Mouse (Mus musculus) hindbrain, postnatal 0 days (tissue): ENCODE results near the gene Sh3yl1. TPM values are rescaled to one million over a fixed set of nuclear protein-coding genes. Genes with fewer than 3 reads are reported as not detected.

ENCODE experiments used
- ATAC-seq: fragments of 200-750 bp; cut with Nextera tagmentation; 2 replicates; pipeline ENCODE4 v1.8.0; 2017; ENCODE audit warnings: mild to moderate bottlenecking, moderate TSS enrichment, moderate library complexity
- DNase-seq: peaks from one replicate; pipeline ENCODE4 v3.0.0-alpha.2; 2015; ENCODE audit warnings: low spot score
- H3K27ac ChIP-seq: fragments of 300-500 bp; sonication (generic); 2 replicates; pipeline ENCODE4 v1.5.1; 2014; ENCODE audit warnings: mild to moderate bottlenecking
- H3K27me3 ChIP-seq: fragments of 300-500 bp; sonication (generic); 2 replicates; pipeline ENCODE4 v1.6.1; 2014; ENCODE audit warnings: low read length, mixed read lengths; ENCODE audit not compliant: insufficient read depth
- H3K36me3 ChIP-seq: fragments of 300-500 bp; sonication (generic); 2 replicates; pipeline ENCODE4 v1.6.1; 2014; ENCODE audit warnings: low read length, mixed read lengths; ENCODE audit not compliant: insufficient read depth
- H3K4me1 ChIP-seq: fragments of 300-500 bp; sonication (generic); 2 replicates; pipeline ENCODE4 v1.6.1; 2014; ENCODE audit warnings: antibody characterized with exemption, low read length, mixed read lengths; ENCODE audit not compliant: insufficient read depth
- H3K4me2 ChIP-seq: fragments of 300-500 bp; sonication (generic); 2 replicates; pipeline ENCODE4 v1.6.1; 2014; ENCODE audit warnings: low read depth, mild to moderate bottlenecking, low read length, moderate library complexity, mixed read lengths
- H3K4me3 ChIP-seq: fragments of 300-500 bp; sonication (generic); 2 replicates; pipeline ENCODE4 v1.5.1; 2014; ENCODE audit warnings: low read length
- H3K9ac ChIP-seq: fragments of 300-500 bp; sonication (generic); replicated peaks from 2 replicates; pipeline ENCODE4 v1.6.1; 2014; ENCODE audit warnings: mild to moderate bottlenecking, low read length, moderate library complexity, mixed read lengths
- H3K9me3 ChIP-seq: fragments of 300-500 bp; sonication (generic); 2 replicates; pipeline ENCODE4 v1.6.1; 2016; ENCODE audit warnings: low read length, mixed read lengths
- CTCF ChIP-seq: IDR thresholded peaks from 2 replicates; pipeline ENCODE4 v1.5.1; 2016; ENCODE audit warnings: antibody characterized with exemption, control low read depth, low read depth
- WGBS: fragments of 180-500 bp; shearing (Covaris S2); extraction: QIAGEN DNeasy Blood & Tissue Kit; methylation state at CpG from one replicate; pipeline ENCODE4 v1.1.7; 2014; 5-methylcytosine and 5-hydroxymethylcytosine counted together
- polyA plus RNA-seq: library from polyadenylated mRNA; unstranded; fragments of >200 nt; fragmentation: Nextera tagmentation; extraction: Ambion mirVana; gene quantifications from 2 replicates; pipeline ENCODE4 v1.2.1, GENCODE M21; 2015
- total RNA-seq: library from RNA; depleted of rRNA; stranded (reverse); fragments of >200 nt; gene quantifications from 2 replicates; pipeline ENCODE4 v1.2.3, GENCODE M21; 2014

Sh3yl1 gene
- total and polyA plus RNA-seq, 2 experiments from 2014 or later, result 10.8 to 42.4 TPM

DNA sequence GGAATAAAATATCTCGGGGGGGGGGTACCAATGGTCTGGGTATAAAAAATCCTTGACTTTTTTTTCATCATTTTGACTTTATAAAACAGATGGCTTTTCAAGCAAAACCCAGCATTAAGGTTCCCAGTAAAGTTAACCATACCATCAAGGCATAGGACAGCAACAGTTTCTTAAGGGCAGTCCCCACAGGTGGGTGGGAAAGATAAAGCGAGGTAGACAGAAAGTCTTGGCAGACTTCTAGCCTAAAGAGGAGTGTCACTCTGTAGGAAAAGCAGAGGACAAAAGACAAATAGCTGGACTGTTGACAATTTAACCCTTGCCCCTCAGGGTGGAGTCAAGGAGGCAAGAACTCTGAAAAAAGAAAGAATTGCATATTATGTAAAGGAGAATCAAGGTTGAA is 1.6 kb upstream of the Sh3yl1 start:
- H3K4me2 ChIP-seq, result no peak overlapping the region

DNA sequence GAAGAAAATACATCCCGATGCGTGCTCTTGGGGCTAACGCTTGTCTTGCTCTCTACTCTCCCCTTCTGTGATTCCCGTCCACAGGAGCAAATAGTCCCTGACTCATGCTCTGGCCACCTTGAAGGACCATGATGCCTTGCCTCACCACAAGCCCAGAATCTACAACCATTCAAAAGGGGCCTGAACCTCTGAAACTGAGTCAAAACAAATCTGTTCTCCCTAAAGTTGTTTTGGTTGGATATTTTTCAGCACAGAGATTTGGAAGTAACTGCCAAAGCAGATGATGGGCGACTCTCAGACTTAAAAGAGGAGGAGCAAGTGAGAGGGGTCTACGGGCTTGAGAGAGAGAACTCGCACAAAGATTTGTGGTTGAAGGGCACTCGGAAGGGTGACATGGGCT is 608 bp upstream of the Sh3yl1 start:
- Histone ChIP-seq H3K27me3 (no peaks in the 10 kb centered on the region), H3K27ac (peak overlapping the region; percentile 74), H3K9ac (peak overlapping the region; percentile 80), H3K4me3 (peak overlapping the region; percentile 75), H3K4me2 (peak overlapping the region; percentile 96), H3K36me3 (no peaks in the 10 kb centered on the region), H3K4me1 (peaks cover 8% of the 10 kb centered on the region), H3K9me3 (no peaks in the 10 kb centered on the region)
- WGBS, result 22% methylated on average over 8 of the region's 8 CpGs
- no peak for TF ChIP-seq CTCF
- DNase-seq (no peak), ATAC-seq (no peak)

More for the DNA sequence above, 1.6 kb upstream of the Sh3yl1 start:
- no peaks in the 10 kb centered on the region for H3K9me3 ChIP-seq
- H3K9ac ChIP-seq, result no peak overlapping the region
- no peaks in the 10 kb centered on the region for H3K36me3 ChIP-seq
- 80% methylated on average over 2 of the region's 2 CpGs for WGBS
- peaks cover 8% of the 10 kb centered on the region for H3K4me1 ChIP-seq
- ATAC-seq (no peak), DNase-seq (no peak)
- no peak overlapping the region for H3K4me3 ChIP-seq
- H3K27ac ChIP-seq, result no peak overlapping the region
- TF ChIP-seq CTCF, result no peak
- H3K27me3 ChIP-seq, result no peaks in the 10 kb centered on the region

DNA sequence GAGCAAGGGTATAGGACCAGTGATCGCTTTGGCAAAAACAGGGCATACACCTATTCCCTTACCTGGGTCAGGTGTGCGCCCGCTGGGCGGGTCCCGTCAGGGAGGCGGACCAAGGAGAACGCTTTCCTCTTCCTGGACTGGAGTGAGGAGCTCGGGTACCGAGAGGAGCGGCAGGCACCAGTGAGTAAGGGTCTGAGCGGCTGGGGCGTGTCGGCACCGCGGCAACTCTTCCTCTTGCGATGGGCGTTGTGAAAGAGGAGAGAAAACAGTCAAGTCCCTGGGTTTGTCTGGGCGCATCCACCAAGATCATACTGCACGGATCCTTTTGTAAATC is 547 bp downstream of the Sh3yl1 start:
- Histone ChIP-seq H3K27me3 (no peaks in the 10 kb centered on the region), H3K4me1 (peaks cover 8% of the 10 kb centered on the region), H3K36me3 (no peaks in the 10 kb centered on the region), H3K4me3 (peak overlapping the region; percentile 75), H3K27ac (peak overlapping the region; percentile 60; the same call in 1 of the 2 replicates), H3K4me2 (peak overlapping the region; percentile 96), H3K9me3 (no peaks in the 10 kb centered on the region), H3K9ac (peak overlapping the region; percentile 80)
- under 1% methylated on average over 18 of the region's 19 CpGs for WGBS
- DNase-seq (peak; percentile 46), ATAC-seq (no peak)
- TF ChIP-seq CTCF, result no peak

DNA sequence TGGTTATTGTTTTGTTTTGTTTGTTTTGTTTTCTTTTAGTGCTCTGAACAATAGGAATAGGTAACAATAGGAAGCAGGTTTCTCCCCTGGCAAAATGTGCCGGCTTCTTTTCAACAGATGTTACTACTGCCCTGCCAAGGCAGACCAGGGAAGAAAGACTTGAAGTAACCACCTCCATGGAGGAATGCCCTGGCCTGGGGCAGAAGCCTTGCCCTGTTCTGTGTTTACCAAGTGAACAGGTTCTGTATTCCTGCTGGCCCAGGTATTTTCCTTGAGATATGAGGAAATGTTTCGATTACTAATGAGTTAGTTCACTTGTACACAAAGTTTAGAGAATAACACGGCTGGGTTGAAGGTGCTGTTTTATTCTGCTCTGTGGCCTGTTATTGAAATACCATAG is 1.4 kb downstream of the Sh3yl1 start:
- ATAC-seq, result no peak
- WGBS, result 63% methylated on average over 3 of the region's 3 CpGs

DNA sequence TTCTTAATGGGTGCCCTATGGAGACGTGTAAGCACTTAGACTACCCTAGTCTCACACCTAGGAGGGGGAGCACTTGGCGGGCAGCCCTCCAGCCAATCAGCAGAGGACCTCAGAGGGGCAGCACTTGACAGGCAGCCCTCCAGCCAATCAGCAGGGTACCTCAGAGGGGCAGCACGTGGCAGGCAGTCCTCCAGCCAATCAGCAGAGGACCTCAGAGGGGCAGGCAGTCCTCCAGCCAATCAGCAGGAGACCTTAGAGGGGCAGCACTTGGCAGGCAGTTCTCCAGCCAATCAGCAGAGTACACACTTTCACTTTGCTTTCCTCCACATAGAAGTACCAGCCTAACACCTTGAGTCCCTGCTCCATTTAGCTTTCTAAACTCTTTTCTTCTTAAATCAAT is 10.9 kb downstream of the Sh3yl1 start:
- H3K36me3 ChIP-seq, result 0 out of 2 replicates have a peak, but pooled peaks cover 5% of the 10 kb centered on the region
- H3K27ac ChIP-seq, result no peak overlapping the region
- no peaks in the 10 kb centered on the region for H3K9me3 ChIP-seq
- no peak for TF ChIP-seq CTCF
- no peak overlapping the region for H3K9ac ChIP-seq
- no peak for ATAC-seq
- H3K4me2 ChIP-seq, result no peak overlapping the region
- no peaks in the 10 kb centered on the region for H3K27me3 ChIP-seq
- WGBS, result 83% methylated on average over 3 of the region's 3 CpGs
- H3K4me3 ChIP-seq, result no peak overlapping the region
- no peak for DNase-seq
- no peaks in the 10 kb centered on the region for H3K4me1 ChIP-seq

More for the DNA sequence above, 1.4 kb downstream of the Sh3yl1 start:
- no peak for DNase-seq
- H3K4me3 ChIP-seq, result peak overlapping the region; percentile 75; the same call in 1 of the 2 replicates
- H3K27me3 ChIP-seq, result no peaks in the 10 kb centered on the region
- H3K4me2 ChIP-seq, result peak overlapping the region; percentile 96
- no peak overlapping the region for H3K9ac ChIP-seq
- H3K27ac ChIP-seq, result no peak overlapping the region
- no peak for TF ChIP-seq CTCF
- H3K4me1 ChIP-seq, result peaks cover 8% of the 10 kb centered on the region
- no peaks in the 10 kb centered on the region for H3K9me3 ChIP-seq
- H3K36me3 ChIP-seq, result no peaks in the 10 kb centered on the region

DNA sequence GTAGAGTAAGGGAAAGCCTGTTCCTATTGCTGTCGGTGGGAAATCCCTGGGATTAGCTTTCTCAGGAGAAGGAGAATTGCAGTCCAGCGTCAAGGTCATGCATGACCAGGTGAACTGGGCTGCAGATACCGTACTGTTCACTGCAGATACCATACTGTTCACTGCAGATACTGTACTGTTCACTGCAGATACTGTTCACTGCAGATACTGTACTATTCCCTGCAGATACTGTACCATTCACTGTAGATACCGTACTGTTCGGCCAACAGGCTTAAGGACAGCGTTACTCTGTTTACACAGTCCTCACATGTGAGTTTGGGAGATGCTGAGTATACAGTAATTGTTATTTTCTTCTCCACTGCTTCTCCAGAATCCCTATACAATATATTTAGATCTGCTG is 16.7 kb downstream of the Sh3yl1 start:
- H3K27ac ChIP-seq, result no peak overlapping the region
- H3K4me2 ChIP-seq, result no peak overlapping the region
- ATAC-seq (no peak), DNase-seq (no peak)
- no peak overlapping the region for H3K4me3 ChIP-seq
- 91% methylated on average over 6 of the region's 6 CpGs for WGBS
- no peaks in the 10 kb centered on the region for H3K9me3 ChIP-seq
- H3K36me3 ChIP-seq, result 0 out of 2 replicates have a peak, but pooled peaks cover 5% of the 10 kb centered on the region
- no peak for TF ChIP-seq CTCF
- H3K4me1 ChIP-seq, result no peaks in the 10 kb centered on the region
- no peak overlapping the region for H3K9ac ChIP-seq
- no peaks in the 10 kb centered on the region for H3K27me3 ChIP-seq

DNA sequence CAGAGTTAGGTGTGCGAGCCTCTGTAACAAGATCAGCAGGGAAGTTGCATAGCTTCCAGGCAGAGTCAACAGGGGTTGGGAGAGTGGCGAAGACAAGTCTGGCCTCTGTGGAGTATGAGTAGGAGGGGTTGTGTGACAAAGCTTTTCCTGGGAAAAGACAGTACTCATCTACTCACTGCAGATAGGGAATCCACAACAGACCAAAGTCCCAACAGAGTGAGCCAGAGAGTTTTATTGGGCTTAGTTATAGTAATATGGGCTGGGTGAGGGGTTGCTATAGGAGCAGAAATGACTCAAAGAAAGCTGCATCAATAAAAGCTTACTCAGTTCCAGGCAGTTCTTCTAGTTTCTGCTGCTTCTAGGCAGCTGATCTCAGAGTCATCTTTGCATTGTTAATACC is 21.8 kb downstream of the Sh3yl1 start:
- Histone ChIP-seq H3K27ac (no peak overlapping the region), H3K4me1 (no peaks in the 10 kb centered on the region), H3K9me3 (no peaks in the 10 kb centered on the region), H3K36me3 (no peaks in the 10 kb centered on the region), H3K27me3 (no peaks in the 10 kb centered on the region), H3K4me2 (no peak overlapping the region), H3K9ac (no peak overlapping the region), H3K4me3 (no peak overlapping the region)
- DNase-seq, result no peak
- WGBS, result 76% methylated on average over 2 of the region's 2 CpGs
- no peak for TF ChIP-seq CTCF
- ATAC-seq, result no peak
